Mouse (Mus musculus) erythroblast, embryonic 14.5 days (primary cell): ENCODE results near the gene Slc3a2. TPM values are rescaled to one million over a fixed set of nuclear protein-coding genes. Genes with fewer than 3 reads are reported as not detected.

Experiments used
- H3K27me3 ChIP-seq: 2 replicates; pipeline ENCODE4 v1.6.1; 2012; ENCODE audit warnings: inconsistent platforms; ENCODE audit not compliant: control insufficient read depth
- H3K36me3 ChIP-seq: 2 replicates; pipeline ENCODE4 v1.6.1; 2012; ENCODE audit warnings: mild to moderate bottlenecking, inconsistent platforms; ENCODE audit not compliant: control insufficient read depth
- H3K4me1 ChIP-seq: 2 replicates; pipeline ENCODE4 v1.6.1; 2012; ENCODE audit warnings: inconsistent platforms; ENCODE audit not compliant: control insufficient read depth
- H3K4me3 ChIP-seq: replicated peaks from 2 replicates; pipeline ENCODE3; 2012; ENCODE audit warnings: moderate library complexity, mild to moderate bottlenecking, inconsistent platforms
- H3K9me3 ChIP-seq: 2 replicates; pipeline ENCODE4 v1.6.1; 2012; ENCODE audit warnings: low read length, inconsistent platforms, mixed read lengths; ENCODE audit not compliant: control insufficient read depth
- GATA1 ChIP-seq: IDR thresholded peaks from 2 replicates; pipeline ENCODE4 v1.6.1; 2012; ENCODE audit warnings: low read length, inconsistent platforms, mixed read lengths
- TAL1 ChIP-seq: IDR thresholded peaks from 3 replicates; pipeline ENCODE4 v1.6.1; 2012; ENCODE audit warnings: low read length, inconsistent platforms, mixed read lengths
- polyA plus RNA-seq: library from polyadenylated mRNA; stranded (reverse); fragments of >175 nt; gene quantifications from 2 replicates; pipeline ENCODE4 v1.2.3, GENCODE M21; 2012

Slc3a2 gene
- polyA plus RNA-seq, 1 experiment: 33.5 TPM

DNA sequence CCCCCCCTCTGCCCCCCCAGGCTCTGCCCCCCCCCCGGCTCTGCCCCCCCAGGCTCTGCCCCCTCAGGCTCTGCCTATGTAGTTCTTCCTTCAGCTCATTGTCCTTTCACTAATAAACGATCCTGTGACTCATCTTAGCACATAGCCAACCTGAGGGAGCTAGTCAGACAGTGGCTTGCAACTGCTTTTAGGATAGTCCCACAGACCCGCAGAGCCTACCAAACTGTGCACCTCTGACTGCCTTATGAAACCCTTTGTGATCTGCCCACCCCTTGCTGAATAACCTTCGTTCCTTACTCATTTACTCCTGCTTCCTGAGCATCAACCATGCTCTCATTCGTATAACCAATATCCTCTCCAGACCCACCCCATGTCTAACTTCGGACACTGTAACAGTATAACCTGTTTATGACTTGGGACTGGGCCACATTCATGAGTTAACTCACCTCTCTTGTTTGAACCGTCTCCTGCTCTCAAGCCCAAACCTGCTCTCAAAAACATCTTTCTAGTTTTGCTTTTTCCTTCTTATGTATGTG is 17.0 kb downstream of the Slc3a2 start:
- Histone ChIP-seq H3K4me3 (no peak overlapping the region), H3K27me3 (no peaks in the 10 kb centered on the region), H3K4me1 (peaks cover 52% of the 10 kb centered on the region), H3K36me3 (peaks cover 65% of the 10 kb centered on the region), H3K9me3 (no peaks in the 10 kb centered on the region)
- no peak for TF ChIP-seq TAL1
- TF ChIP-seq GATA1: no peak

- H3K4me3 ChIP-seq: no peak overlapping the region
- H3K36me3 ChIP-seq: peaks cover 54% of the 10 kb centered on the region
- H3K9me3 ChIP-seq: no peaks in the 10 kb centered on the region
- no peak for TF ChIP-seq GATA1
- no peak for TF ChIP-seq TAL1
- H3K4me1 ChIP-seq: peaks cover 42% of the 10 kb centered on the region
- H3K27me3 ChIP-seq: no peaks in the 10 kb centered on the region
Observed at GRCm38 (mm10) chr19:8705026-8705708, 18.0 kb downstream of the Slc3a2 start.

GRCm38 (mm10) chr19:8703571-8703970 is 19.6 kb downstream of the Slc3a2 start:
- H3K36me3 ChIP-seq: peaks cover 38% of the 10 kb centered on the region
- no peaks in the 10 kb centered on the region for H3K9me3 ChIP-seq
- H3K4me1 ChIP-seq: peaks cover 28% of the 10 kb centered on the region
- no peak overlapping the region for H3K4me3 ChIP-seq
- H3K27me3 ChIP-seq: no peaks in the 10 kb centered on the region; the same call in 1 of the 2 replicates
- no peak for TF ChIP-seq TAL1
- no peak for TF ChIP-seq GATA1

GRCm38 (mm10) chr19:8702458-8702857 is 20.7 kb downstream of the Slc3a2 start:
- Histone ChIP-seq H3K4me3 (no peak overlapping the region), H3K4me1 (peaks cover 16% of the 10 kb centered on the region), H3K9me3 (no peaks in the 10 kb centered on the region), H3K36me3 (peaks cover 27% of the 10 kb centered on the region), H3K27me3 (no peaks in the 10 kb centered on the region; the same call in 1 of the 2 replicates)
- TF ChIP-seq TAL1 (no peak), GATA1 (no peak)

DNA sequence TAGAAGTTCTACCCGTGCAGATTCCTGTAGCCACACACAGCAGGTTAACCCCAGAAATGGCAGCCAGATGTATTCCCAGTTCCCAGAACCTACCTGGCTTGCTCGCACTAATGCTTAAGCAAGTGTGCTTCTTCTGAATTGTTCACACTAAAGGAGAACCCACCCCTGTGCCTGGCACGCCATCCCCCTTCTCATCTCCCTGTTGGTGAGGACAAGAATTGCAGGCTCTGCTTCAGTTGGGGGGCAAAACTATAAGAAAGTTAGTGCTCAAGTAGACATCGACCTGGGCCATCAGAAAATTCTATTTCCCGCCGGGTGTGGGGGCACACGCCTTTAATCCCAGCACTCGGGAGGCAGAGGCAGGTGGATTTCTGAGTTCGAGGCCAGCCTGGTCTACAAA is 23.5 kb downstream of the Slc3a2 start:
- peaks cover 2% of the 10 kb centered on the region; the same call in 1 of the 2 replicates for H3K36me3 ChIP-seq
- H3K4me3 ChIP-seq: no peak overlapping the region
- no peaks in the 10 kb centered on the region for H3K9me3 ChIP-seq
- no peaks in the 10 kb centered on the region; the same call in 1 of the 2 replicates for H3K27me3 ChIP-seq
- TF ChIP-seq TAL1: no peak
- TF ChIP-seq GATA1: no peak
- H3K4me1 ChIP-seq: peaks cover 21% of the 10 kb centered on the region

DNA sequence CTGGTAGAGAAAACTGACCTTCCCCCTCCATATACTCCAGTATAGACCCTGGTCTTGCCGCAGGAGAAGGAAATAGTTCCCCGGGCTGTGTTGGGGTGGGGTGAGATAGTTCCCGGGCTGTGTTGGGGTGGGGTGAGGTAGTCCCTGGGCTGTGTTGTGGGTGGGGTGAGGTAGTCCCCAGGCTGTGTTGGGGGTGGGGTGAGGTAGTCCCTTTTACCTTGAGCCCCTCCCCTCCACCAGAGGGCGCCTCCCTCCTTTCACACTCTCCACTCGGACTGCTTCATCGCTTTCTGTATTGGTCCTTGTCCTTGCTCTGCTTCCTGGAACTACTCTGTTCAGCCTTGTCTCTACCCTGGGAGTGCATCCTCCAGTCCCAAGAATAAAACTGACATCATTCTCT is 27.8 kb downstream of the Slc3a2 start:
- no peak for TF ChIP-seq TAL1
- no peak for TF ChIP-seq GATA1
- Histone ChIP-seq H3K4me1 (peaks cover 25% of the 10 kb centered on the region), H3K9me3 (no peaks in the 10 kb centered on the region), H3K27me3 (peaks cover 2% of the 10 kb centered on the region), H3K36me3 (no peaks in the 10 kb centered on the region), H3K4me3 (peak overlapping the region; percentile 31)

DNA sequence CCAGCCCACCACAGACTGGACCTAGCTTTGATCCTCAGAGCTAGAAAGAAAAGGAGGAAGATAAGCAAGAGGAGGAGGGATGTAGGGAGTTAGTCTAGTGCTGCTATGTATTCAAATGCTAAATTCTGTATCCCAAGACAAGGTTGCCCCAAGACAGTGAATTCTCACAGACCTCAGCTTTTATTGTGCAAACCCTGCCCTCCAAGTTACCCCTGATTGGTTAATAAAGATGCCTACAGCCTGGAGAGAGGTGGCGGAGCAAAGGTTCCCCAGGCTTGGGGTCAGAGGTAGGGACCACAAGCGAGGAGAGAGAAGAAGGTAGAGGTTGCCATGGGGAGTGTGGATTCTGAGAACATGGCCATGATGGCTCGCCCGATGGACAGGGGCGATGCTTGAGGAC is 30.4 kb downstream of the Slc3a2 start:
- Histone ChIP-seq H3K27me3 (peaks cover 2% of the 10 kb centered on the region), H3K4me3 (no peak overlapping the region), H3K9me3 (no peaks in the 10 kb centered on the region), H3K36me3 (no peaks in the 10 kb centered on the region), H3K4me1 (peaks cover 23% of the 10 kb centered on the region)
- TF ChIP-seq TAL1: no peak
- no peak for TF ChIP-seq GATA1

DNA sequence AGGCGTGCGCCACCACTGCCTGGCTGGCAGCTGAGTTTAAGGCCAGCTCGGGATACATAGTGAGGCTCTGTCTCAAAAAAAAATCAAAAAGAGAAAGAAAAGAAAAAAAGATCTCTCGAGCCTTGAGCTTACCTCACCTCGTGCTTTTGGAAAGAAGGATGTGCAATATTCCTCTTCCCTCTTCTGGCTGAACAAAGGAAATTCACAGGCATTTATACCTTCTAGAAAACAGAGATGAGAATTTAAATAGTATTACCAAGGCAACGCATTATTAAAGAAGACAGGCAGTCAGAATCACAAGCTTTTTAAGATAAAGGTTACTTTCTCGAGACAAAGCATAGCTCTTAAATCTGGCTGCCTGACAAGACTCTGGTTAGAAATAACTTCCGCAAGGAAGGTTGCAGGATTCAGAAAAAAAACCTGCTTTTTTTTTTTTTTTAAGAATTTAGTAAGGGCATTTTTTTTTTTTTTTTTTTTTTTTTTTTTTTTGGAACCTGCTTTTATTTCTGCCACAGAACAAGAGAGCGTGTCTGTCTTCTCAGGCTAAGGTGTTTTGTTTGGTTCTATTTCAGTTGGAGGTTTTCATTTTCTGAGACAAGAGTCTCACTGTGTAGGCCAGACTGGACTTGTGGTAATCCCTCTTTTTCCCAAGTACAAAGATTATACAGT is 31.2 kb downstream of the Slc3a2 start:
- no peaks in the 10 kb centered on the region for H3K9me3 ChIP-seq

DNA sequence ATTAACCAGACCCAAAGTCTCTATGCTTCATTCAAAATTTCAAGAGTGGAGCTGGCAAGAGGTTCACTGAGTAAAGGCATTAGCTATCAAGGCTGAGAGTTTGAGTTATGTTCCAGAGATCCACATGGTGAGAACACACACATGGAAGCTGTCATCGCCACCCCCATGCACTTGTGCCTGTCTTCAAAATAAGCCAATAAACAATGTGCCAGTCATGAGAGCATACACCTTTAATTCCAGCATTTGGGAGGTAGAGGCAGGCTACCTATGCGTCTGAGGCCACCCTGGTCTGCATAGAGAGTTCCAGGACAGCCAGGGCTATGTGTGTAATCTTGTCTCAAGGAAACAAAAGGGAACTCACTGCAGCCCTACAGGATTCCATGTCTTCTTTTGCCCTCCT is 39.5 kb downstream of the Slc3a2 start:
- no peaks in the 10 kb centered on the region for H3K36me3 ChIP-seq
- H3K9me3 ChIP-seq: no peaks in the 10 kb centered on the region
- no peaks in the 10 kb centered on the region for H3K27me3 ChIP-seq
- TF ChIP-seq TAL1: no peak
- TF ChIP-seq GATA1: no peak
- H3K4me1 ChIP-seq: no peaks in the 10 kb centered on the region
- H3K4me3 ChIP-seq: no peak overlapping the region

More for the DNA sequence above, 31.2 kb downstream of the Slc3a2 start:
- Histone ChIP-seq H3K4me1 (peaks cover 23% of the 10 kb centered on the region), H3K27me3 (peaks cover 2% of the 10 kb centered on the region), H3K4me3 (no peak overlapping the region), H3K36me3 (no peaks in the 10 kb centered on the region)
- TF ChIP-seq GATA1: no peak
